Mouse (Mus musculus) forebrain, postnatal 0 days (tissue): ENCODE measurements around the gene Rnf149. TPM values are rescaled to one million over a fixed set of nuclear protein-coding genes. Genes with fewer than 3 reads are reported as not detected.

Source experiments
- ATAC-seq: fragments of 200-750 bp; cut with Nextera tagmentation; 2 replicates; pipeline ENCODE4 v1.8.0; 2017; ENCODE audit warnings: mild to moderate bottlenecking, moderate library complexity
- DNase-seq: peaks from one replicate; pipeline ENCODE4 v3.0.0-alpha.2; 2015
- H3K27ac ChIP-seq: fragments of 300-500 bp; sonication (generic); 2 replicates; pipeline ENCODE4 v1.5.1; 2014; ENCODE audit warnings: low read depth, mild to moderate bottlenecking, antibody characterized with exemption, low read length, moderate library complexity, mixed read lengths
- H3K27me3 ChIP-seq: fragments of 300-500 bp; sonication (generic); 2 replicates; pipeline ENCODE4 v1.6.1; 2014; ENCODE audit warnings: mild to moderate bottlenecking, low read length, mixed read lengths; ENCODE audit not compliant: insufficient read depth
- H3K36me3 ChIP-seq: fragments of 300-500 bp; sonication (generic); 2 replicates; pipeline ENCODE4 v1.6.1; 2014; ENCODE audit warnings: mild to moderate bottlenecking, moderate library complexity; ENCODE audit not compliant: insufficient read depth
- H3K4me1 ChIP-seq: fragments of 300-500 bp; sonication (generic); 2 replicates; pipeline ENCODE4 v1.6.1; 2014; ENCODE audit warnings: antibody characterized with exemption; ENCODE audit not compliant: insufficient read depth
- H3K4me2 ChIP-seq: fragments of 300-500 bp; sonication (generic); 2 replicates; pipeline ENCODE4 v1.6.1; 2014; ENCODE audit warnings: low read depth, mild to moderate bottlenecking, moderate library complexity
- H3K4me3 ChIP-seq: fragments of 300-500 bp; sonication (generic); 2 replicates; pipeline ENCODE4 v1.5.1; 2014; ENCODE audit warnings: low read depth, low read length, mixed read lengths
- H3K9ac ChIP-seq: fragments of 300-500 bp; sonication (generic); 2 replicates; pipeline ENCODE4 v1.6.1; 2014; ENCODE audit warnings: mild to moderate bottlenecking
- H3K9me3 ChIP-seq: fragments of 300-500 bp; sonication (generic); 2 replicates; pipeline ENCODE4 v1.6.1; 2016; ENCODE audit warnings: low read length
- CTCF ChIP-seq: sonication (generic); IDR thresholded peaks from 2 replicates; pipeline ENCODE4 v1.5.1; 2016; ENCODE audit warnings: antibody characterized with exemption, control low read depth, low read depth
- WGBS: fragments of 180-500 bp; shearing (Covaris S2); extraction: QIAGEN DNeasy Blood & Tissue Kit; methylation state at CpG from one replicate; pipeline ENCODE4 v1.1.7; 2014; 5-methylcytosine and 5-hydroxymethylcytosine counted together
- polyA plus RNA-seq: library from polyadenylated mRNA; unstranded; fragments of >200 nt; fragmentation: Nextera tagmentation; extraction: Ambion mirVana; gene quantifications from 2 replicates; pipeline ENCODE4 v1.2.1, GENCODE M21; 2015
- total RNA-seq: library from RNA; depleted of rRNA; stranded (reverse); fragments of >200 nt; gene quantifications from 2 replicates; pipeline ENCODE4 v1.2.3, GENCODE M21; 2014

Gene Rnf149
- total and polyA plus RNA-seq, 2 experiments from 2014 or later = 20.0 to 27.5 TPM

DNA sequence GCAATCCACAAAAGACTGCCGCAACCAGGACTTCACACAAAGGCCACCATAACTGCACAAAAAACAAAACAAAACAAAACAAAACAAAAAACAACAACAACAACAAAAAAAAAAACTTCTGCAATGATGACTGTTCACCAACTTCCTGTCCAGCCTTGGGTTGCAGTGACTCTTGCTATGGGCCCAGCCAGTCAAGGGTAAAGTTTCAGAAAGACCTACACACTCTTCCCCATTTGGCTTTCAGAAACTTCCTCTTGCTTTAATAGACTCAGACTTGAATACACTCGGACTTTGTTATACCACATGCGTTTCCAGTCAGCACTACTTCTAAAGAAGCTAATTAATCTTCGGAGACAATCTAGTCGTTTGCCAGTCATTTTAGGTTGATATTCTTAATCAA is 13.0 kb upstream of the Rnf149 start:
- Histone ChIP-seq H3K27me3 (no peaks in the 10 kb centered on the region), H3K36me3 (no peaks in the 10 kb centered on the region), H3K4me3 (no peak overlapping the region), H3K4me1 (no peaks in the 10 kb centered on the region), H3K4me2 (no peak overlapping the region), H3K9ac (no peak overlapping the region), H3K27ac (no peak overlapping the region), H3K9me3 (no peaks in the 10 kb centered on the region)
- no peak for ATAC-seq
- TF ChIP-seq CTCF = no peak
- WGBS = 68% methylated on average over 5 of the region's 5 CpGs
- DNase-seq = no peak

DNA sequence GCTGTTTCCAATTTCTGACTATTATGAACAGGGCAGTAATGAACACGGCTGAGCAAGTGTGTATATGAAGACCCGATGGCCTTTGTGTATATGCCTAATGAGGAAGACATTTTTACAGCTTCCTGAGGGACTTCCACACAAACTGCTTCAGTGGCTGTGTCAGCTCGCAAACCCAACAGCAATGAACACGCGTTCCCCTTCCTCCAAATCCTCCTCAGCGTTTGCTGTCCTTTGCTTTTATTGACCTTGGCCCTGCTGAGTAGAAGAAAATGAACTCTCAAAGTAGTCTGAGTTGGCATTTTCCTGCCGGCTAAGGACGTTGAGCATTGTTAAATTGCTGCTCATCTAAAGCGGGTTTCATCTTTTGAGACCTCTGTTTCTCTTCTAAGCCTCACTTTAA is 8.2 kb upstream of the Rnf149 start:
- no peaks in the 10 kb centered on the region for H3K4me1 ChIP-seq
- no peak overlapping the region for H3K4me2 ChIP-seq
- WGBS = 85% methylated on average over 9 of the region's 9 CpGs
- DNase-seq (no peak), ATAC-seq (no peak)
- H3K9me3 ChIP-seq = no peaks in the 10 kb centered on the region
- no peaks in the 10 kb centered on the region for H3K36me3 ChIP-seq
- H3K4me3 ChIP-seq = no peak overlapping the region
- H3K27me3 ChIP-seq = no peaks in the 10 kb centered on the region
- no peak overlapping the region for H3K27ac ChIP-seq
- TF ChIP-seq CTCF = no peak
- H3K9ac ChIP-seq = no peak overlapping the region

GRCm38 (mm10) chr1:39583173-39583572 is 6.0 kb upstream of the Rnf149 start:
- Histone ChIP-seq H3K9me3 (no peaks in the 10 kb centered on the region), H3K9ac (no peak overlapping the region), H3K4me2 (no peak overlapping the region), H3K4me1 (no peaks in the 10 kb centered on the region), H3K27ac (no peak overlapping the region), H3K27me3 (no peaks in the 10 kb centered on the region), H3K36me3 (no peaks in the 10 kb centered on the region), H3K4me3 (no peak overlapping the region)
- no peak for TF ChIP-seq CTCF
- DNase-seq (no peak), ATAC-seq (no peak)
- WGBS = 96% methylated on average over 9 of the region's 9 CpGs

GRCm38 (mm10) chr1:39581215-39581614 is 4.0 kb upstream of the Rnf149 start:
- Histone ChIP-seq H3K36me3 (no peaks in the 10 kb centered on the region), H3K9me3 (no peaks in the 10 kb centered on the region), H3K4me3 (no peak overlapping the region), H3K9ac (no peak overlapping the region), H3K27me3 (no peaks in the 10 kb centered on the region), H3K4me2 (no peak overlapping the region), H3K27ac (no peak overlapping the region), H3K4me1 (no peaks in the 10 kb centered on the region)
- DNase-seq = no peak
- WGBS = 78% methylated on average over 2 of the region's 3 CpGs
- no peak for TF ChIP-seq CTCF
- no peak for ATAC-seq

GRCm38 (mm10) chr1:39579139-39579538 is 1.9 kb upstream of the Rnf149 start:
- no peak for TF ChIP-seq CTCF
- WGBS = 87% methylated on average over 6 of the region's 6 CpGs
- H3K4me1 ChIP-seq = peaks cover 9% of the 10 kb centered on the region
- H3K9me3 ChIP-seq = no peaks in the 10 kb centered on the region
- H3K4me3 ChIP-seq = no peak overlapping the region
- H3K27ac ChIP-seq = no peak overlapping the region
- no peaks in the 10 kb centered on the region for H3K27me3 ChIP-seq
- H3K36me3 ChIP-seq = no peaks in the 10 kb centered on the region
- H3K4me2 ChIP-seq = no peak overlapping the region
- ATAC-seq (no peak), DNase-seq (no peak)
- no peak overlapping the region for H3K9ac ChIP-seq

- H3K9me3 ChIP-seq = no peaks in the 10 kb centered on the region
- H3K4me2 ChIP-seq = no peak overlapping the region
- TF ChIP-seq CTCF = no peak
- no peak overlapping the region for H3K9ac ChIP-seq
- DNase-seq = no peak
- H3K27me3 ChIP-seq = no peaks in the 10 kb centered on the region
- H3K4me1 ChIP-seq = peaks cover 9% of the 10 kb centered on the region
- no peak for ATAC-seq
- H3K4me3 ChIP-seq = no peak overlapping the region
- 87% methylated on average over 5 of the region's 5 CpGs for WGBS
- no peak overlapping the region for H3K27ac ChIP-seq
- no peaks in the 10 kb centered on the region for H3K36me3 ChIP-seq
Measured at GRCm38 (mm10) chr1:39578446-39578845, 1.2 kb upstream of the Rnf149 start.

DNA sequence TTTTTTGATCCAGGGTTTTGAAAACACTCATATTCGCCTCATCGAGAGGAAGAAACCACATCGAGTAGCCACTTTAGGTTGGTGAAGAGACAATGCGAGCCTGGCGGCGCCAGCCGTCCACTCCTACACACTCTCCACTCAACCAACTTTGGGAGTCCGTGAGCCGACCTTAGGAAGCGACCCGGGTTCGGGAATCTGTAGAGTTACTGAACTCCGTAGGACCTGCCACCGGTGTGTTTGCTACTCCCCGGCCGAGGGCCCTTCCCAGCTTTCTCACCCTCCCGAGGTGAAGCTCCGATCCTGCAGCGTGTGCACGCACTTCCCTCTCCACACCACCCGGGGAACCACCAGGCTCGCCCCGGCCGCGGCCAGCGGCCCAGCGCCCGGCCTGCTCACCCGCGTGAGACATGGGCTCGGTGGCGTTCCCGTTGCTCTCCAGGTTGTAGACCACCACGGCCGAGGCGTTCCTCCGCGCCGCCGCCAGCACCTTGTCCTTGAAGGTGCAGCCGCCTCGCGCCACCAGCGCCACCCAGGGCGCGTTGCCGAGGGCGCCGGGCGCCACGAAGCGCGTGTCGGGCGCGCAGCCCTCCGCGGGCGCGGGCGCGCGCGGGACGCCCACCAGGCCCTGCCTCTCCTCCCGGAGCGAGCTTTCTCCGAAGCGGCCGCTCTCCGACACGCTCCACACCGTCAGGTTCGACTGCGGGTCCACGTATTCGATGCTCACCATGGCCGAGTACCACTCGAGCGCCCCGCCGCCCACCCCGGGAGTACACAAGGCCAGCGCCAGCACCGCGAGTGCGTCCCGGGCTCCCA is 568 bp downstream of the Rnf149 start:
- peak; percentile 22 for TF ChIP-seq CTCF
- WGBS = under 1% methylated on average over 85 of the region's 88 CpGs
- DNase-seq (peak; percentile 77), ATAC-seq (peak; percentile 86)
- no peaks in the 10 kb centered on the region for H3K27me3 ChIP-seq
- H3K27ac ChIP-seq = peak overlapping the region; percentile 99
- peak overlapping the region; percentile 78 for H3K4me2 ChIP-seq
- H3K36me3 ChIP-seq = no peaks in the 10 kb centered on the region
- H3K9ac ChIP-seq = peak overlapping the region; percentile 89
- no peaks in the 10 kb centered on the region for H3K9me3 ChIP-seq
- H3K4me3 ChIP-seq = peak overlapping the region; percentile 88
- peaks cover 9% of the 10 kb centered on the region for H3K4me1 ChIP-seq
